In genomic region chr15:25805336-25806110, GRCm38 (mm10) we compare ENCODE assay signal across 8 mouse cellular contexts. TPM values are rescaled to one million over a fixed set of nuclear protein-coding genes. Genes with fewer than 3 reads are reported as not detected.
A peak's percentile ranks its signal among the peaks of the same experiment; 100 is the strongest.
DNase-seq lines count a peak whose midpoint lies in the region; ATAC-seq and TF ChIP-seq lines count a peak whose summit lies in the region.

No protein-coding gene starts in this region.

- ATAC-seq in embryonic facial prominence, embryonic 14.5 days (ENCODE audit: low read depth): peak; percentile 72
- peak; percentile 58 for ATAC-seq in heart, embryonic 16.5 days (replicated peaks; ENCODE audit: extremely low read depth, insufficient read depth, low FRiP score)
- ATAC-seq in neural tube, embryonic 14.5 days (ENCODE audit: low read depth): peak; percentile 65

- H3K27ac ChIP-seq in CH12.LX (ENCODE audit: insufficient read depth, low read depth): peak overlapping the region; percentile 94
- H3K27ac ChIP-seq in embryonic facial prominence, embryonic 14.5 days (replicated peaks; ENCODE audit: low read depth, low read length): no peak overlapping the region
- H3K27ac ChIP-seq in heart, embryonic 16.5 days (ENCODE audit: low read length): no peak overlapping the region
- H3K27ac ChIP-seq in neural tube, embryonic 14.5 days (ENCODE audit: low read depth, low read length): no peak overlapping the region

- DNase-seq in CH12.LX (ENCODE audit: extremely low read depth): peak; percentile 98
- DNase-seq in adrenal gland, postnatal 36 days: peak; percentile 77 to 87
- DNase-seq in embryonic facial prominence, embryonic 14.5 days (ENCODE audit: low spot score): peak; percentile 77
- DNase-seq in kidney, postnatal 36 days: peak; percentile 73 to 86
- DNase-seq in lung, adult 2 months: peak; percentile 73
- peak; percentile 87 for DNase-seq in testis, postnatal 10 days (ENCODE audit: low spot score)

- in situ Hi-C loops in CH12.LX (cut with MboI; ENCODE audit: low pct_ligation_motif_present, low pct_unique_long_range_greater_than_20kb, low sequenced_read_pairs): loop anchor here (5.0 kb wide), 2 partner anchors 152 to 522 kb away; no protein-coding TSS in a partner anchor

- peak; percentile 100 for TF ChIP-seq RAD21 in CH12.LX (IDR thresholded peaks at IDR 0.05; ENCODE audit: low read depth, low read length)

- peaks cover 14 to 30% of the 10 kb centered on the region in 2 experiments for H3K4me1 ChIP-seq in CH12.LX (ENCODE audit: control insufficient read depth in 1 of 2, insufficient read depth in 2 of 2)
- no peaks in the 10 kb centered on the region for H3K4me1 ChIP-seq in embryonic facial prominence, embryonic 14.5 days (ENCODE audit: control insufficient read depth, insufficient read depth, low read length)
- H3K4me1 ChIP-seq in heart, embryonic 16.5 days (ENCODE audit: control insufficient read depth, insufficient read depth, low read length): peaks cover 6% of the 10 kb centered on the region
- H3K4me1 ChIP-seq in lung, adult 2 months (ENCODE audit: control insufficient read depth, insufficient read depth, low read length): no peaks in the 10 kb centered on the region
- H3K4me1 ChIP-seq in neural tube, embryonic 14.5 days (ENCODE audit: control insufficient read depth, insufficient read depth, low read length): no peaks in the 10 kb centered on the region

- whole genome bisulfite sequencing in embryonic facial prominence, embryonic 14.5 days: 78% methylated on average over 21 of the region's 21 CpGs
- 77% methylated on average over 21 of the region's 21 CpGs for WGBS in heart, embryonic 16.5 days
- WGBS in lung, adult 2 months: 79% methylated on average over 21 of the region's 21 CpGs
- WGBS in neural tube, embryonic 14.5 days: 78% methylated on average over 21 of the region's 21 CpGs

- peaks cover 33 to 74% of the 10 kb centered on the region in 2 experiments for H3K36me3 ChIP-seq in CH12.LX (replicated peaks in 1 of 2; ENCODE audit: control insufficient read depth in 1 of 2, insufficient read depth in 1 of 2, low read length in 1 of 2)
- H3K36me3 ChIP-seq in embryonic facial prominence, embryonic 14.5 days (ENCODE audit: control insufficient read depth, insufficient read depth, low read length): peaks cover 88% of the 10 kb centered on the region
- peaks cover 24% of the 10 kb centered on the region for H3K36me3 ChIP-seq in heart, embryonic 16.5 days (ENCODE audit: control insufficient read depth, insufficient read depth)
- H3K36me3 ChIP-seq in neural tube, embryonic 14.5 days (ENCODE audit: control insufficient read depth, insufficient read depth, low read length): peaks cover 7% of the 10 kb centered on the region

- no peaks in the 10 kb centered on the region for H3K9me3 ChIP-seq in CH12.LX (replicated peaks; ENCODE audit: low read length)
- no peaks in the 10 kb centered on the region for H3K9me3 ChIP-seq in embryonic facial prominence, embryonic 14.5 days (ENCODE audit: control insufficient read depth, low read length)
- H3K9me3 ChIP-seq in heart, embryonic 16.5 days (replicated peaks; ENCODE audit: control insufficient read depth, low read length): no peaks in the 10 kb centered on the region
- H3K9me3 ChIP-seq in neural tube, embryonic 14.5 days (ENCODE audit: control insufficient read depth, low read length): no peaks in the 10 kb centered on the region

- peak overlapping the region; percentile 63 to 85 (median 84) for H3K4me3 ChIP-seq in CH12.LX (replicated peaks in 1 of 3; ENCODE audit: low read depth in 2 of 3, low read length in 2 of 3, poor library complexity in 1 of 3)
- H3K4me3 ChIP-seq in embryonic facial prominence, embryonic 14.5 days (ENCODE audit: low read depth, low read length): no peak overlapping the region
- H3K4me3 ChIP-seq in heart, embryonic 16.5 days (ENCODE audit: low read length): no peak overlapping the region
- H3K4me3 ChIP-seq in lung, adult 2 months (replicated peaks; ENCODE audit: extremely low read depth, low read depth, low read length): no peak overlapping the region
- H3K4me3 ChIP-seq in neural tube, embryonic 14.5 days (ENCODE audit: low read depth, low read length): no peak overlapping the region

- peak overlapping the region; percentile 52; the same call in 1 of the 2 replicates for H3K4me2 ChIP-seq in CH12.LX (ENCODE audit: insufficient read depth, low read depth, poor library complexity, severe bottlenecking)
- no peak overlapping the region for H3K4me2 ChIP-seq in embryonic facial prominence, embryonic 14.5 days (ENCODE audit: low read depth, low read length)
- H3K4me2 ChIP-seq in heart, embryonic 16.5 days (ENCODE audit: low read depth, low read length): no peak overlapping the region
- H3K4me2 ChIP-seq in neural tube, embryonic 14.5 days (ENCODE audit: low read depth, low read length): no peak overlapping the region

- no peak; the same call in 1 of the 2 replicates for TF ChIP-seq POLR2A in CH12.LX (IDR thresholded peaks at IDR 0.05; ENCODE audit: low read depth, low read length)
- TF ChIP-seq POLR2A in lung, adult 2 months (IDR thresholded peaks at IDR 0.05; ENCODE audit: borderline replicate concordance, extremely low read depth, low read depth, low read length): no peak

- peaks cover 15% of the 10 kb centered on the region for H3K79me2 ChIP-seq in CH12.LX (replicated peaks; ENCODE audit: control insufficient read depth, extremely low read depth, insufficient read depth, poor library complexity, severe bottlenecking)

- peak; percentile 96 to 98 for TF ChIP-seq CTCF in CH12.LX (conservative IDR thresholded peaks at IDR 0.05 in 1 of 2, IDR thresholded peaks at IDR 0.05 in 1 of 2; ENCODE audit: low read depth in 2 of 2, low read length in 2 of 2)
- TF ChIP-seq CTCF in lung, adult 2 months (IDR thresholded peaks at IDR 0.05; ENCODE audit: insufficient read depth, low read length): peak; percentile 87

- peak overlapping the region; percentile 78 for H3K9ac ChIP-seq in CH12.LX (ENCODE audit: insufficient read depth, low read depth)
- no peak overlapping the region for H3K9ac ChIP-seq in embryonic facial prominence, embryonic 14.5 days (ENCODE audit: low read depth, low read length)
- no peak overlapping the region for H3K9ac ChIP-seq in heart, embryonic 16.5 days (ENCODE audit: low read length)
- no peak overlapping the region for H3K9ac ChIP-seq in neural tube, embryonic 14.5 days (replicated peaks; ENCODE audit: low read depth, low read length)

- dilution Hi-C loops in CH12.LX (cut with MboI; ENCODE audit: extremely low pct_ligation_motif_present, extremely low pct_unique_long_range_greater_than_20kb, low sequenced_read_pairs): no loop called here

- peak; percentile 48; the same call in 1 of the 2 replicates for TF ChIP-seq EP300 in CH12.LX (IDR thresholded peaks at IDR 0.05; ENCODE audit: low read length)

- H3K27me3 ChIP-seq in CH12.LX (replicated peaks): no peaks in the 10 kb centered on the region
- no peaks in the 10 kb centered on the region for H3K27me3 ChIP-seq in embryonic facial prominence, embryonic 14.5 days (replicated peaks; ENCODE audit: control insufficient read depth, insufficient read depth, low read length)
- no peaks in the 10 kb centered on the region for H3K27me3 ChIP-seq in heart, embryonic 16.5 days (ENCODE audit: control insufficient read depth, insufficient read depth, low read length)
- H3K27me3 ChIP-seq in neural tube, embryonic 14.5 days (ENCODE audit: control insufficient read depth, insufficient read depth, low read length): no peaks in the 10 kb centered on the region

TF ChIP-seq in CH12.LX, 34 proteins besides CTCF, POLR2A, EP300 and RAD21 (continues in another document):
- TF ChIP-seq PAX5 (IDR thresholded peaks at IDR 0.05; ENCODE audit: low read length) (no peak), E2F4 (IDR thresholded peaks at IDR 0.05; ENCODE audit: insufficient replicate concordance, low read depth, low read length) (no peak), GABPA (IDR thresholded peaks at IDR 0.05; ENCODE audit: insufficient replicate concordance, low read depth, low read length) (no peak), ZMIZ1 (IDR thresholded peaks at IDR 0.05; ENCODE audit: low read depth, low read length) (peak; percentile 74), MAZ (IDR thresholded peaks at IDR 0.05; ENCODE audit: low read depth, low read length) (peak; percentile 56), MAFK (IDR thresholded peaks at IDR 0.05; ENCODE audit: insufficient replicate concordance, low read length) (no peak), BHLHE40 (IDR thresholded peaks at IDR 0.05; ENCODE audit: low read depth, low read length) (peak; percentile 76), JUND (conservative IDR thresholded peaks at IDR 0.05; ENCODE audit: low read depth, low read length) (peak; percentile 71), ETS1 (conservative IDR thresholded peaks at IDR 0.05; ENCODE audit: low read depth, low read length) (peak; percentile 68), JUN (IDR thresholded peaks at IDR 0.05; ENCODE audit: insufficient read depth, low read depth, low read length) (no peak), NELFE (IDR thresholded peaks at IDR 0.05; ENCODE audit: low read depth, low read length) (peak; percentile 70), MYC (IDR thresholded peaks at IDR 0.05; ENCODE audit: low read depth, low read length) (peak; percentile 92), UBTF (IDR thresholded peaks at IDR 0.05; ENCODE audit: low read depth, low read length) (no peak), POLR2AphosphoS2 (IDR thresholded peaks at IDR 0.05; ENCODE audit: low read depth, low read length) (no peak; the same call in 1 of the 2 replicates), ELF1 (IDR thresholded peaks at IDR 0.05; ENCODE audit: low read depth, low read length) (no peak; the same call in none of the 2 replicates), TBP (conservative IDR thresholded peaks at IDR 0.05; ENCODE audit: low read depth, low read length) (peak; percentile 54; the same call in 1 of the 2 replicates), NRF1 (IDR thresholded peaks at IDR 0.05; ENCODE audit: low read depth, low read length) (peak; percentile 20; the same call in 1 of the 2 replicates), HCFC1 (IDR thresholded peaks at IDR 0.05; ENCODE audit: low read depth, low read length) (peak; percentile 57), RCOR1 (conservative IDR thresholded peaks at IDR 0.05; ENCODE audit: low read depth, low read length) (peak; percentile 41; the same call in 1 of the 2 replicates), MEF2A (IDR thresholded peaks at IDR 0.05; ENCODE audit: borderline replicate concordance, low read depth, low read length) (peak; percentile 80; the same call in 1 of the 2 replicates)

RNA-seq across cellular contexts. Expression of gene Retreg1, which starts 37.5 kb away (rescaled TPM):
- 15.3 and 19.0 TPM in 2 replicates for total RNA-seq in CH12.LX (2012; rRNA removed)
- 28.7 and 32.1 TPM in 2 replicates for total RNA-seq in CH12.LX (2014; rRNA removed)
- polyA plus RNA-seq in CH12.LX (2012; ENCODE audit: insufficient read length, low read depth): 17.3 and 17.5 TPM in 2 replicates
- total RNA-seq in adrenal gland, postnatal 36 days (2021): 10 to 100 TPM; 27.3 to 49.5 TPM
- 9.8 and 16.5 TPM in 2 replicates for polyA plus RNA-seq in embryonic facial prominence, embryonic 14.5 days (2014; fragmentation: Nextera tagmentation; extraction: Ambion mirVana)
- polyA plus RNA-seq in heart, embryonic 16.5 days (2015; fragmentation: Nextera tagmentation; extraction: Ambion mirVana): 91.0 and 97.5 TPM in 2 replicates
- 10.9 and 15.5 TPM in 2 replicates for polyA plus RNA-seq in lung, adult 2 months (2012; rRNA removed)
- 16.7 and 17.8 TPM in 2 replicates for polyA plus RNA-seq in neural tube, embryonic 14.5 days (2014; fragmentation: Nextera tagmentation; extraction: Ambion mirVana)

Comparison
In these comparisons a context has a peak if more than half of its experiments do, and no peak if none do; other contexts are left out.
1. H3K4me3 ChIP-seq: peak in CH12.LX (3 of 3); none in embryonic facial prominence, embryonic 14.5 days (single experiment), heart, embryonic 16.5 days (single experiment), lung, adult 2 months (single experiment) and neural tube, embryonic 14.5 days (single experiment).
2. Peak in every context shown above with its lines, with median percentiles within 50 percentile points of each other: DNase-seq and ATAC-seq.